Mouse (Mus musculus): ENCODE data around the gene Grb2.

The Grb2 gene

GRCm38 (mm10) chr11:115686369-115686768 is 22.0 kb downstream of the Grb2 start:
- no peak for DNase-seq (ENCODE audit: low spot score)

- no peak for DNase-seq (ENCODE audit: low spot score)
These were observed 22.4 kb downstream of the Grb2 start for GRCm38 (mm10) chr11:115685954-115686353.

- DNase-seq (ENCODE audit: low spot score), result no peak
These were observed 23.5 kb downstream of the Grb2 start for GRCm38 (mm10) chr11:115684877-115685276.

GRCm38 (mm10) chr11:115683326-115683725 is 25.1 kb downstream of the Grb2 start:
- DNase-seq (ENCODE audit: low spot score), result no peak

- DNase-seq (ENCODE audit: low spot score), result no peak
These were observed 26.0 kb downstream of the Grb2 start for GRCm38 (mm10) chr11:115682411-115682810.

GRCm38 (mm10) chr11:115679554-115680238 is 28.7 kb downstream of the Grb2 start:
- no peak for DNase-seq (ENCODE audit: low spot score)

GRCm38 (mm10) chr11:115678861-115679260 is 29.5 kb downstream of the Grb2 start:
- DNase-seq (ENCODE audit: low spot score), result no peak

GRCm38 (mm10) chr11:115677511-115677910 is 30.9 kb downstream of the Grb2 start:
- DNase-seq (ENCODE audit: low spot score), result no peak

GRCm38 (mm10) chr11:115676738-115677137 is 31.7 kb downstream of the Grb2 start:
- no peak for DNase-seq (ENCODE audit: low spot score)

- no peak for DNase-seq (ENCODE audit: low spot score)
These were observed 34.0 kb downstream of the Grb2 start for GRCm38 (mm10) chr11:115674235-115674865.

GRCm38 (mm10) chr11:115673471-115674234 is 34.7 kb downstream of the Grb2 start:
- DNase-seq (ENCODE audit: low spot score), result no peak

- no peak for DNase-seq (ENCODE audit: low spot score)
These were observed 36.0 kb downstream of the Grb2 start for GRCm38 (mm10) chr11:115672226-115672987.

- no peak for DNase-seq (ENCODE audit: low spot score)
These were observed 37.8 kb downstream of the Grb2 start for GRCm38 (mm10) chr11:115670451-115671050.

- DNase-seq (ENCODE audit: low spot score), result no peak
These were observed 44.6 kb downstream of the Grb2 start for GRCm38 (mm10) chr11:115663676-115664335.

GRCm38 (mm10) chr11:115660376-115660775 is 48.0 kb downstream of the Grb2 start:
- DNase-seq (ENCODE audit: low spot score), result no peak

- no peak for DNase-seq (ENCODE audit: low spot score)
These were observed 49.9 kb downstream of the Grb2 start for GRCm38 (mm10) chr11:115658521-115658920.

- DNase-seq (ENCODE audit: low spot score), result no peak
These were observed 54.3 kb downstream of the Grb2 start for GRCm38 (mm10) chr11:115654128-115654527.

- DNase-seq (ENCODE audit: low spot score), result no peak
These were observed 55.2 kb downstream of the Grb2 start for GRCm38 (mm10) chr11:115653194-115653593.

GRCm38 (mm10) chr11:115651680-115652079 is 56.7 kb downstream of the Grb2 start:
- DNase-seq (ENCODE audit: low spot score), result no peak

- no peak for DNase-seq (ENCODE audit: low spot score)
These were observed 58.7 kb downstream of the Grb2 start for GRCm38 (mm10) chr11:115649706-115650105.

GRCm38 (mm10) chr11:115647459-115647858 is 60.9 kb downstream of the Grb2 start:
- no peak for DNase-seq (ENCODE audit: low spot score)
